25 mouse cellular contexts compared by ENCODE assay signal in the genomic region with DNA sequence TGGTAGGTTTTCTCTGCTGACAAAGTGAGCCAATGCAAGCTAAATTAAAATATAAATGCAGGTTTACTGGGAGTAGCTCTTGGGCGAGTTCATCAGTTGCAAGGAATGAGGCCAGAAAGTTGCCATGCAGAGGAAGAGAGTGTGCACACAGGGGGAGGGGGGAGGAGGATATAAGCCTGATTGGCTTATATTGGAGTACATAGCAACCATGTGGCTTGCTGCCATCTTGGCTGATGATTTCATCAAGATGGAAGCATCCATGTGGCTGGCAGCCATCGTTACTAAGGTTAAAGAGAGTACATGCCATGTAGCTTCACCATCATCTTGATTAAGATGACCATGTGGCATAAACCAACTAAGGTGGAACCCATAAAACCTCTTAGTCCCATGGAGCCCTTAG.
DNase-seq lines count a peak whose midpoint lies in the region; ATAC-seq and TF ChIP-seq lines count a peak whose summit lies in the region.
"Had no signal": no experiment of that assay in that cellular context is flagged by ENCODE, and none has a peak within 500 bp of the region (broad histone marks: within the 10 kb centered on the region; RNA-seq: fewer than 3 reads in every experiment).

No protein-coding gene starts in this region.

- 87% methylated on average over 2 of the region's 2 CpGs for WGBS in heart, embryonic 10.5 days
- 81% methylated on average over 2 of the region's 2 CpGs for WGBS in midbrain, embryonic 14.5 days
- 84% methylated on average over 2 of the region's 2 CpGs for WGBS in midbrain, embryonic 15.5 days
- 52% methylated on average over 2 of the region's 2 CpGs for WGBS in forebrain, postnatal 0 days

- H3K27me3 ChIP-seq in heart, embryonic 10.5 days (ENCODE audit: insufficient read depth, poor library complexity, severe bottlenecking), result no peaks in the 10 kb centered on the region
- no peaks in the 10 kb centered on the region for H3K27me3 ChIP-seq in midbrain, embryonic 14.5 days (ENCODE audit: control insufficient read depth, insufficient read depth, low read length)
- H3K27me3 ChIP-seq in midbrain, embryonic 15.5 days (replicated peaks), result no peaks in the 10 kb centered on the region
- H3K27me3 ChIP-seq in forebrain, postnatal 0 days (ENCODE audit: insufficient read depth, low read length), result no peaks in the 10 kb centered on the region
- H3K27me3 ChIP-seq: embryonic facial prominence, embryonic 15.5 days; heart, embryonic 12.5 days; limb, embryonic 12.5 days; neural tube, embryonic 15.5 days; Patski had no signal

- no peak overlapping the region for H3K4me3 ChIP-seq in heart, embryonic 10.5 days
- no peak overlapping the region for H3K4me3 ChIP-seq in midbrain, embryonic 14.5 days (replicated peaks; ENCODE audit: low read depth, low read length)
- no peak overlapping the region for H3K4me3 ChIP-seq in midbrain, embryonic 15.5 days
- no peak overlapping the region for H3K4me3 ChIP-seq in forebrain, postnatal 0 days (ENCODE audit: low read depth, low read length)
- H3K4me3 ChIP-seq: embryonic facial prominence, embryonic 15.5 days; heart, embryonic 12.5 days; hindbrain, embryonic 10.5 days; limb, embryonic 12.5 days; neural tube, embryonic 15.5 days had no signal

- no peaks in the 10 kb centered on the region for H3K36me3 ChIP-seq in heart, embryonic 10.5 days
- no peaks in the 10 kb centered on the region for H3K36me3 ChIP-seq in midbrain, embryonic 14.5 days (ENCODE audit: control insufficient read depth, insufficient read depth, low read length)
- H3K36me3 ChIP-seq in midbrain, embryonic 15.5 days (replicated peaks), result no peaks in the 10 kb centered on the region
- no peaks in the 10 kb centered on the region for H3K36me3 ChIP-seq in forebrain, postnatal 0 days (ENCODE audit: insufficient read depth)
- H3K36me3 ChIP-seq: embryonic facial prominence, embryonic 15.5 days; heart, embryonic 12.5 days; hindbrain, embryonic 10.5 days; limb, embryonic 12.5 days; neural tube, embryonic 15.5 days had no signal

- H3K4me2 ChIP-seq in midbrain, embryonic 14.5 days (ENCODE audit: low read length), result no peak overlapping the region
- no peak overlapping the region for H3K4me2 ChIP-seq in midbrain, embryonic 15.5 days
- H3K4me2 ChIP-seq in forebrain, postnatal 0 days (ENCODE audit: low read depth), result no peak overlapping the region
- H3K4me2 ChIP-seq: embryonic facial prominence, embryonic 15.5 days; heart, embryonic 12.5 days; limb, embryonic 12.5 days; liver, embryonic 11.5 days; neural tube, embryonic 15.5 days had no signal

- peak; percentile 33 for DNase-seq in heart, embryonic 10.5 days (ENCODE audit: low spot score)
- DNase-seq in heart, adult 9 months (ENCODE audit: low spot score in 2 of 2), result no peak
- DNase-seq in midbrain, embryonic 14.5 days, result peak; percentile 8
- DNase-seq in NIH3T3 (ENCODE audit: low read depth) (peak; percentile 61), MN1 (ENCODE audit: low spot score) (no peak)
- peak; percentile 35 for DNase-seq in forebrain, postnatal 0 days
- DNase-seq: adrenal gland, adult 2 months; cerebellum, adult 8-10 months; gastrocnemius, postnatal 10 days; heart, postnatal 10 days; kidney, postnatal 36 days; liver, postnatal 0 days; lung, postnatal 10 days; thymus, adult 2 months; thymus, postnatal 4 days had no signal

- H3K4me1 ChIP-seq in heart, embryonic 10.5 days, result peaks cover 2% of the 10 kb centered on the region; the same call in 1 of the 2 replicates
- H3K4me1 ChIP-seq in midbrain, embryonic 14.5 days (ENCODE audit: control insufficient read depth, insufficient read depth, low read length), result no peaks in the 10 kb centered on the region
- H3K4me1 ChIP-seq in midbrain, embryonic 15.5 days, result no peaks in the 10 kb centered on the region
- no peaks in the 10 kb centered on the region for H3K4me1 ChIP-seq in forebrain, postnatal 0 days (ENCODE audit: insufficient read depth)
- H3K4me1 ChIP-seq: embryonic facial prominence, embryonic 15.5 days; hindbrain, embryonic 10.5 days; neural tube, embryonic 15.5 days had no signal

- no peak overlapping the region for H3K27ac ChIP-seq in heart, embryonic 10.5 days
- H3K27ac ChIP-seq in midbrain, embryonic 14.5 days (replicated peaks; ENCODE audit: low read depth, low read length), result no peak overlapping the region
- H3K27ac ChIP-seq in midbrain, embryonic 15.5 days, result no peak overlapping the region
- no peak overlapping the region for H3K27ac ChIP-seq in forebrain, postnatal 0 days (ENCODE audit: low read depth, low read length)
- H3K27ac ChIP-seq: embryonic facial prominence, embryonic 15.5 days; hindbrain, embryonic 10.5 days; limb, embryonic 12.5 days; neural tube, embryonic 15.5 days; stomach, postnatal 0 days had no signal

- no peak overlapping the region for H3K9ac ChIP-seq in midbrain, embryonic 14.5 days (replicated peaks; ENCODE audit: low read length)
- no peak overlapping the region for H3K9ac ChIP-seq in midbrain, embryonic 15.5 days
- no peak overlapping the region for H3K9ac ChIP-seq in forebrain, postnatal 0 days
- H3K9ac ChIP-seq: embryonic facial prominence, embryonic 15.5 days; heart, embryonic 12.5 days; limb, embryonic 12.5 days; liver, postnatal 0 days; neural tube, embryonic 15.5 days had no signal

- TF ChIP-seq CTCF in forebrain, postnatal 0 days (IDR thresholded peaks at IDR 0.05; ENCODE audit: low read depth), result no peak

- no peak for ATAC-seq in midbrain, embryonic 14.5 days (ENCODE audit: low FRiP score, low TSS enrichment)
- ATAC-seq in midbrain, embryonic 15.5 days (replicated peaks), result no peak
- ATAC-seq in forebrain, postnatal 0 days, result peak; percentile 69
- ATAC-seq: intestine, postnatal 0 days; liver, postnatal 0 days; Patski had no signal

- no peaks in the 10 kb centered on the region for H3K9me3 ChIP-seq in heart, embryonic 10.5 days
- H3K9me3 ChIP-seq in midbrain, embryonic 14.5 days (ENCODE audit: control insufficient read depth, low read length), result no peaks in the 10 kb centered on the region
- no peaks in the 10 kb centered on the region for H3K9me3 ChIP-seq in midbrain, embryonic 15.5 days
- no peaks in the 10 kb centered on the region for H3K9me3 ChIP-seq in forebrain, postnatal 0 days (ENCODE audit: low read length)
- H3K9me3 ChIP-seq: embryonic facial prominence, embryonic 15.5 days; heart, embryonic 12.5 days; hindbrain, embryonic 10.5 days; limb, embryonic 12.5 days; neural tube, embryonic 15.5 days had no signal

Comparison
In these comparisons a context has a peak if more than half of its experiments do, and no peak if none do; other contexts are left out.
1. DNase-seq: peak in heart, embryonic 10.5 days (single experiment), midbrain, embryonic 14.5 days (single experiment), NIH3T3 (single experiment) and forebrain, postnatal 0 days (single experiment); none in heart, adult 9 months (0 of 2) and MN1 (single experiment).